Mouse (Mus musculus): ENCODE results near the gene Ada.

Gene Ada

DNA sequence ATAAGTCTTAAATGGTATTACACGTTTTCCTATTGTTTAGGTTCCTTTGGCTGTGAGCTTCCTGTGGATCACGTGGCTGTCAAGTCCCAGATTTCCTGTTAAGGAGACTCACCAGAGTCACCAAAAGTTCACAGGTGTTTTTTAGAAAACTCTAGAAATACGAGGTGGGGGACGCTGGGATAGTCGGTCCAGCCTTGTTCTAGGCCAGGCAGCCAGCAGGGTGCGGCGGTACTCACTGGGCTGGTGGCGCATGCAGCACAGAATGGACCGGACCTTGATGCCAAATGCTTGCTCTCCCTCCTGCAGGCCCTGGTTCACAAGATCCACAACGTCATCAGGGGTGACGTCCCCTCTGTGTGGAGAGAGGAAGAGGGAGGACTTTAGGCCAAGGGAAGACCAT, 18.0 kb downstream of the Ada start:
- no peak for DNase-seq (ENCODE audit: low spot score)

DNA sequence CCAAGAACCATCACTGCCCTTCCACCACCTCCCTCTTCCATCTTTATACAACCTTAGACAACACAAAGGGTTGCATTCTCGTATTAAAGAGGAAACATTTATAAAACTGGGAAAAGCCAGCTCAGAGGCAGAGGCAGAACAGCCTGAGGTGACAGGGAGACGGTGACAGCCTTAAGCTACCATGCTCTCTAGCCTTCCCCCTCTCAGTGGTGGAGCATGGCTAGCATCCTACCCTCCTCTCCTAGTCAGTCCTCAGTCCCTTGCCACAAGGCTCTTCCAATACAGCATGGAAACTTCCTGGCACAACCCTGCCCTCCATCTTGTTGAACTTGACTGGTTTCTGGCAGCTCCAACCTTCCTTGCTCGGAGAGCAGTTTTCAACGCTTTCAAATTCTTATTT, 21.7 kb downstream of the Ada start:
- DNase-seq (ENCODE audit: low spot score) = no peak

DNA sequence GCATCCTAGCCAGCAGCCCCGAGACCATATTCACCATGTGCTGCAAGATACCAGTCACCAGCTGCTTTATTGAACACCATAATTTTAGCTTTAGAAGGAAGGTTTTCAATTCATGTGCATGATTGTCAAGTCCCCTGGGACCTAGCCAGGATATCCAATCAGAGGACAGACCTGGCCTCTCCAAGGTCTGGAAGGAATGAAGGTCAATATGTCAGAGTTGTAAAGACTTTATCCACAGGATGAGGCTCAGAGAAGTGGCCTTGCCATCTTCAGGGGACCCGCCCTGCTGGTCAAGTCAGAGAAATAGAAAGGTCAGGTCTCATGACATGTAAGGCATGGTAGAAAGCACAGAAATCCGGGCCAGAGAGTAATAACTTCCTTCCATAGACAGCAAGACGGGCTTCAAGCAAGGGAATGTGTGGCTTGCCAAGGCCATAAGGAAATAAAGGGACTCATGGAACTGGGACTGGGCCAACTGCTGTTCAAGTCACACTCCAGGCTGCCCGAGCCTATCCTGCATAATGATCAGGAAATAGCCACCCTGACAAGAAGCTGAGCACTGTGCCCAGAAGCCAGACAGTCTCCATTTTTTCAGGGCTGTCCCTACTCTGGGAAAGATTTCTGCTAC, 23.2 kb downstream of the Ada start:
- no peak for DNase-seq (ENCODE audit: low spot score)

DNA sequence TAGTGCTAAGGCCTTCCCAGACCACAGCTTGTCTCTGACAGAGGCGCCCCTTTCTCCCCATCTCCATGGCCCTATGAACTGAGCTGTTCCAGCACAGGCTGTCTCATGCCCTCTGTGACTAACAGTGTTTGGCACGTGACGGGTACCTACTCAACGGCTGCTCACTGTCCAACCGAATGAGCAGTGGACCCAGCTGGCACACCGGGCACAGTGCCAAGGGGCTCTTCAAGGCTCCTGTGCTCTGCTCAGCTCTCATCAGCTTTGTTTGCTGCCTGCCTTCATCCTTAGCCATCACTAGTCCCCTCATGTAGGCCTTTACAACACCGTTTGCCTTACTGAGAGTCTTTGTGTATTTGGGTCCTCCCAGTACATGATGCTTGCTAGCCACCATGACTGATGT, 27.5 kb downstream of the Ada start:
- no peak for DNase-seq (ENCODE audit: low spot score)

DNA sequence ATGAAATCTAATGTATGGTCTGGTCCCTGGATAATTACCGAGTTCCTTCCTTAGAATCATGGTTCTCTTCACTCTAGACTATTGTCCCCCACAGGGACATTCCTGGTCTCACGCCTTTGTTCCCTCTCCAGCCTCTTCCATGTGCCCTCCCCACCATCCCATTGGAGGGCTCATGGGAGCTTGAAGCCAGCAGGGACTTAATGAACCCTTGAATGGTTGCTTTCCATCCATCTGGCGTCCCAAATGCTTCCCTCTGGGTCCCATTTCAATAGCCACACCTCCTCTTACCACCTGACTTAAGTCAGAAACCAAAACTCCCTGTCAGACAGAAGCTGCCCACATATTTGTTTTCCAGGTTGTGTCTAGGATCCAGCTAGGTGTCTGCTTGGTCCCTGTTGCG, 30.4 kb downstream of the Ada start:
- no peak for DNase-seq (ENCODE audit: low spot score)

DNA sequence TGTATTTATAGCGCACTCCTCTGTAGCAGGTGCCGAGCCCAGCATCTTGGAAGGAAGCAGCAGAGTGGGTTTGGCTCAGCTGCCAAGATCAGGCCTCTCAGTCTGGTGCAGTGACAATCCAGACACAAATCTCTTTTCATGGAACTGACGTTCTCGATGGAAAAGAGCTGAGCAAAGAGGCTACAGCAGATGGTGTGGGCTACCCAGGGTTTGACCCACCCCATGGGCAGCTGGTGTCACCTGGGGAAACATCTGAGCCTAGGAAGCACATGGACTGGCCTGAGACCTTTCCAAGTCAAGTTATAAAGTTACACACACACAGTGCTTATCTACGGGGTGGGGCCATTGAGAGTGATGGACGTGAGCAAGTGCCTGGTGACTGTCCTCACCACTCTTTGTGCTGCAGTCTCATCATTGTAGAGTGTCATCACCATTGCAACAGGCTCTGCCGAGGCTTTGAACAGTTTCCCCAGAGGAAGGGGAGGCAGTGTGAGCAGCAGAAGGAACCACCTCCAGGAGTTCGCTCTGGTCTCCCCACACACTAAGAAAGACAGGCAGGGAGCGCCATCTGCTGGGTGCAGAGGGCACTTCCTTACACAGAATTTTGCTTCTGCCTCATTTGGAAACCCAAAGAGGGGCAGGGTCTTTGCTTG, 31.0 kb downstream of the Ada start:
- DNase-seq (ENCODE audit: low spot score) = peak; percentile 93

DNA sequence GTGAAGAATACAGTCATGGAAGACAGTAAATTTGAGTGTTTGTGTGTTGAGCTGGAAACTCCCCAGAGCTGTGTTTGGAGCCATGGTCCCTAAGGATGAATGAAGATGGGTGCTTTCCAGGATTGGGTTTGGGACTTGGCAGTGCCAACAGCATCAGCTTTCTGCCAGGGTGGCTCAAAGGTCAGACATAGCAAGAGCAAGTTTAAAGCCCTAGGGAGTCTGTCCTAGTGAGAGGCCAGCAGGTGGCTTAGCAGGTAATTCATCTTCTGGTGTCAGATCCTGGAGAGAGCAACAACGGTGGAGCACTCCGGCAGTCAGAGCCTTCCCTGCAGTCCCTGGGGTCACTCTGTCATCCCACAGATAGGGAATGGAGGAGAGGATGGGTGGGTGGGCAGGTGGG, 31.5 kb downstream of the Ada start:
- DNase-seq (ENCODE audit: low spot score) = no peak

DNA sequence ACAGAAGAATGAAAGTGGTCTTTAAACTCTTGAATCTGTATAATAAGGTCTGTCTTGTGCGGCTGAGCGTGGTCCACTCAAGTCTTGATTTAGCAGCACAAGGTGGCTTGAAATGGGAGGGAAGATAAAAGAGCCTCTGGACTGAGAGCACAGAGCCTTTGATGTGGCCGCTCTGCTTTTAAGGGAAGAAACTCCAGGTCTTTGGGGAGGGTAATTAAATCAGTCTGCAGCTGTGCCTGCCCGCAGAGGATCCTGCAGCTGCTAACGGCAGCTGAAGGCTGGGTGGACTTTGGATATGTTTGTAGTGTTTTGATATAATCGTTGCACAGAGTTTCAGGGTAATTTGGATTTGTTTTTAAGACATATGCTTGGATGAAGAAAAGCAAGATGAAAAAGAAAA, 33.2 kb downstream of the Ada start:
- peak; percentile 73 for DNase-seq (ENCODE audit: low spot score)

DNA sequence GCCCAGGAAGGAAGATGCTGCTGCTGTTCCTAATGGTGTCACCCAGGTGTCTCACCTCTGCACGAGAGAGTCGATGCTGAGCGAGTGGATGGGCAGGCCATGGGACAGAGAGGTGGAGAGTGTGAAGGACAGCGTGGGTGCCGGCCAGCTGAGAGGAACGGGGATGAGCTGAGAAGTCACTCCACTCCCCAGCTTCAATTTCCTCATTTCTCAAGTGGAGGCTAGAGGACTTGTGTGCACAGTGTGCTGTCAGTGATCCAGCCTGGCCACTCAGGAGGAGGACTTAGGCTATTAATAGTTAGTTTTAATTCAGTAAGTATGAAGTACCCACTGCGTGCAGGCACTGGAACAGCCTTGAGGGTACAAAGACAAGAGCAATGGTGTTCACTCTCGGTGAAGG, 33.6 kb downstream of the Ada start:
- no peak for DNase-seq (ENCODE audit: low spot score)

DNA sequence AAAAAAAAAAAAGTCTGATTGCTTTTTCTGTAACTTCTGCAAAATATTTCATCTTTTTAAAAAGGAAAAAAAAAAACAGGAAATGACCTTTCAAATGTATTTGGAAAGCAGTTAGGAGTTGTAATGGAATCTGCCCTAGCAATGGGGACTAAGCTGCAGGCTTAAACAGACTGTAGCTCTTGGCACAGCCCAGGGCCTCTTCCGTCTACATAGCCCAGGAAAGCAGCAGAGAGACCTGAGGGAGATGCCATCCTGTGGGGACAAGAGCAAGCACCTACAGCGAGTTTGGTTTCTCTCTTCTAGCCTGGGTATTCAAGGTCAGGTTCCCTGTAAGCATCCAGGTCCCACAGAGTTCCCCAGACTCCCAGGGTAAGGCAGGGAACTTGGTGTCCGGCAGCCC, 36.7 kb downstream of the Ada start:
- DNase-seq (ENCODE audit: low spot score) = no peak

DNA sequence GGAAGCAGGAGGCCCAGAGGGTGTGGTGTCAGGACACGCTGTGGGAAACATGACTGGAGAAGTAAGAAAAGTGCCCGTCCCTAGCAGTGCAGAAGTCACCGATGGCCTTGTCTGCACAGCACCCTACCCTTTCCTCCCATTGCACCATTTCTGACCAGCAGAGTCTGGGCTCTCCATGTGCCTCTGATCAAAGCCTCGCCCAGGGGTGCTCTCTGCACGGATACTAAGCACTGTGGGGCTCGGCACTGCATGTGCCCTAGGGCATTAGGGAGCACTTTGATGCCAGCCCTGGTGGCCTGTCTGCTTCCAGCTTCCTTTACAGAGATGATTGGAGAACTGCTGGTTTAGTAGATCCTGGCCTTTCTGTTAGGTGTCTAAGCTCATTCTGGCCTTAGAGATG, 37.2 kb downstream of the Ada start:
- no peak for DNase-seq (ENCODE audit: low spot score)

DNA sequence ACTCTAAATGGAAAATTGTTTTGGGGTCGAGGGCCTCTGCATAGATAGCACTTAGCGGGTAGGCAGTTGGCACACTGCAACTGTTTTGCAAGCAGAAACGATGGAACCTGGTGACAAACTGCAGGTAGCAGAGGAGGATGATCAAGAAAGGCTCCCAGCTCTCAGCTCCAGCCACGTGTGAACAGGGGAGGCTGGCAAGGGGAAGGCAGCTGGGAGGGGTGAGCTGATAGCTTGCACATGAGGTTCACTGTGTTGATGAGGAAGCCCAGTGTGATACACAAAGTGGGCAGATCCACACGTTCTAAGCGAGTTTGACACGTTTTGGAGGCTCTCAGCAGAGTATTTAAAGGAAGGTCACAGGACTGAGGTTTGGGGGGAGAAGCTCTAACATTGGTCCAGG, 37.6 kb downstream of the Ada start:
- DNase-seq (ENCODE audit: low spot score) = no peak

DNA sequence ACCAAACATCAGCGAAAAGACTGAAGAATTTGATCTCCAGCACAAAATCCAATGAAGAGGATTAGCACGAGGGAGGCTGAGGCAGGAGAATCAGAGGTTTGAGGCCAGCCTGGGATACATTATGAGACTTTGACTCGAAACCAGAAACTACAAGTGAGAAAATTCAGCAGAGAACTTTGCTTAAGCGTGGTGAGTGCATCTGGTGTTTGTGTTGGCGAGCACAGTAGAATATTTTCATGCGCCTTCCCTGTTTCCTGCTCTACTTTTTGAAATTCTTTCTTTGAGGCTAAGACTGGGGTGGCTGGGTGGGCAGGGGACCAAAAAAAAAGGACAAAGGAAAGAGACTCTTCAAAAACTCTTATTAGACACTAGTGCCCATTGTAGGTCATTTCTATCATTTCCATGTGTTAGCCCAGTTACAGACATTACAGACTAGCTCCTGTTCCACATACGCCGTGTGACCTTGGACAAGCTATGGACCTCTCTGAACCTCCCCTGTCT, 38.6 kb downstream of the Ada start:
- DNase-seq (ENCODE audit: low spot score) = no peak

DNA sequence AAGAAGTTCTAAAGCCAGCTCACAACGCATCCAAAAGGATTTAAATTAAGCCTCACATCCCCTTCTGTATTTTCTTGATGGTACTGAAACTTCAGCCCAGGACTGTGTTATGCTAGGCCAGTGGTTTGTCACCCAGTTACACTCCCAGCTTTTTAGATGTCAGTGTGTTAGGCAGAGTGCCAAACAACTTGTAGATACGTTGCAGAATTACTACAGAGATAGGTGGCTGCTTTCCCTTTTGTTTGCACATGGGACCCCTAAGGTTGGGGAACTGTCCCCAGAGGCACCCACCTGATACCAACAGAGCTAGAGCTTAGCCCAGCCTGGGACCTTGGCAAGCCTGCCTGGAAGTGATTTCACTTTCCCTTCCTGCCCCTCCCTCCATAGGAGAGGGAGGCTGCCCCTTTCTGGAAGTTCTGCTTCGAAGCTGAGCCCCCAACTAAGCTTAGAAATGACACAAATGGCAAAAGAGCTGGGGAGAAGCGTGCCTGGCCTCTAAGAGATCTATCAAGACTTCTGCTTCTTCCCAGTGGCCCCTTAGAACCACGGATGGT, 39.4 kb downstream of the Ada start:
- DNase-seq (ENCODE audit: low spot score) = no peak

DNA sequence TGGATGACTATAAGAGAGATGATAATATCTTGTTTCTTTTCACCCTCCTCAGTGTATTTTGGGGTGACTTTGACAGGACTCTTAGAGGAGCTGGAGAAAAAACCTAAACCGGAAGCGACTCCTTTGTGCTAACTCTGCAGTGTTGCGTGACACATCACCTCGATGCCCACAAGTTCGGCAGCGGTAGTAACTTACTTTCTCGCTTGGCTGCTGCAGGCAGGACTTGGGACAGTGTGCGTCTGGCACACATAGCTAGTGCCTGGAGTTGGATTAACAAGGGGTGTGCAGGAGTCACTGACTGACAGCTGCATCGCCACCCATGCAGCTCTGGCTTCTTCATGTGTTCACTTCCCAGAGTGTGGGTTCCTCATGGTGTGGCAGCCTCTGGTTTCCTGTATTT, 40.0 kb downstream of the Ada start:
- DNase-seq (ENCODE audit: low spot score) = no peak

DNA sequence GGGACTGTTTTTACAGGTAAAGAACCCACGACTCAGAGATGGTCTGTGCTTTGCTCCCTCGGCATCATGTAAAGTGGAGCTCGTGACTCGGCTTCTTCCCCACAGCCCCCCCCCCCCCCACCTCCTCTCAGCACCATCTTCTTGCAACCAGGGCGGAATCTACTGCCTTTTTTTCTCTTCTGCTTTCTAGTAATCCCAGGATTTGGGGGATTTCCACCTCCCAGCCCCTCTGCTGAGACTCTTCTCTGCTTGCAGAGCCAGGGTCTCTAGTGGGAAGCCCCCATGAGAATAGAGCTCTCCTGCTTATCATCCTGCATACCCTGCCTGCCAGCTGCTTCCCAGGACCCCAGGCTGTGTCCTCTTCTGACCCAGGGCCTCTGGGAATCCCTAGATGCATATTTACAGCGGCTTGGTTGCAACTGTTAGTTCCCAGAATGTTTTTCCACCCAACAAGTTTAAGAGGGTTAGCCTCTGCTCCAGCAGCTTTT, 41.2 kb downstream of the Ada start:
- DNase-seq (ENCODE audit: low spot score) = no peak

DNA sequence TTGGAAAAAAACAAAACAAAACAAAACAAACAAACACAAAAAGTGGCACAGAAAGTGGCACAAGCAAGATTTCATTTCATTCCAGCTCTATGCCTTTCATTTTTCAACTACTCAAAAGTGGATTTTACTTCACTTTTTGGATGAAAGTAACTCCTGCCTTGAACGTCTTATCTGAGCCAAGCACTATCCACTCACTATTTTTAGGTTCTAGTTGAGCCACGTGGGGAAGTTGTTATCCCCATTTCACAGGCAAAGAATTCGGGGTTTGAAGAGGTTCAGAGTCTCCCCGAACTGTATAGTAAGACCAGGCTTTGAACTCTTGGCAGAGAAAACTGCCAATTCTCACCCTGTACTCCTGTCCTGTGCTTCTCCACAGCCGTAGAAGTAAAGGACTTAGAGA, 41.7 kb downstream of the Ada start:
- no peak for DNase-seq (ENCODE audit: low spot score)

DNA sequence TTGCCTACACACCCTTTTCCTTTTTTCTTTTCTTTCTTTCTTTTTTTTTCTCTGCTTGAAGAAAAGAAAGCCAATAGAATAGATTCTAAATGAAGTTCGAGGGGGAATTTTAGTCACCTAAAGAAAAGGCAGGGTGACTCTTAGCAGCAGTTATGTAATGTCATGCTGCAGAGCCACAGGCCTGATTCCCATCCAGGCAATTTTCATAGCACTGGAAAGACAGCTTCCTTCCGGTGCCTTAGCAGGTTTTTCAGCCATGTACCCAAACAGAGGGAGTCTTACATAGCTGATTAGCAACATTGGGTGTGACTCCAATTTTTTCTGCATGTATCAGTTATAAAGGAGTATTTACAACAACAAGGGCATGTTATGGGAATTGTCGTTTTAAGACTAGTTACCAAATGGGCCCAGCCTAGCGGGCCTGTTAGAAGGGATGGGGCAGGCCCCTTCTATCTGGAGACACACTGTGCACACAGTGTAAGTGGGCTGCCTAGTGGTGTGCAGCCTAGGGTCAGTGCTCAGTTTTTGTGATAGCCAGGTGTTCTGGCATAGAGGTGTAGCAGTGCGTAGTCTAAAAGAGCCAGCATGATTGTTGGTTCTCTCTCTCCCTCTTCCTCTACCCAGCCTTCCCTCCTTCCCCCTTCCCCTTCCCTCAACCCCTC, 46.3 kb downstream of the Ada start:
- no peak for DNase-seq (ENCODE audit: low spot score)

DNA sequence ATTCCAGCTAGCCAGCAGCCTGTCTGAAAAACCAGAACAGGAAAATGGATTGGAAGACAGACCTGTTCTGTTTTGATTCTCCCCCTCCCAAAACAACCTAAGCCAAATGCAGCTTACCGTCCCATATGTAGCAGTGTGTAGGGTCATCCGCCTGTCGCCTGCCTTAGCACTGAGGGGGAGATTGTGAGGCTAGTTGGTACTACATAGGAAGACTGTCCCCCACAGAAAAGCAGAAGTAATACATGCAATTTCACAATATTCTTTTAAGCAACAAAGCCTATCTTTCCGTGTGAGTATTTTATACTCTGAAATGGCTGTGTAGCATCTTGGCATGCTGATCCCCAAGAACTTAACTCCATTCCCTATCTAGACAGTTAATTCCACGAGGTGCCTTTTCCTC, 47.1 kb downstream of the Ada start:
- DNase-seq (ENCODE audit: low spot score) = no peak

DNA sequence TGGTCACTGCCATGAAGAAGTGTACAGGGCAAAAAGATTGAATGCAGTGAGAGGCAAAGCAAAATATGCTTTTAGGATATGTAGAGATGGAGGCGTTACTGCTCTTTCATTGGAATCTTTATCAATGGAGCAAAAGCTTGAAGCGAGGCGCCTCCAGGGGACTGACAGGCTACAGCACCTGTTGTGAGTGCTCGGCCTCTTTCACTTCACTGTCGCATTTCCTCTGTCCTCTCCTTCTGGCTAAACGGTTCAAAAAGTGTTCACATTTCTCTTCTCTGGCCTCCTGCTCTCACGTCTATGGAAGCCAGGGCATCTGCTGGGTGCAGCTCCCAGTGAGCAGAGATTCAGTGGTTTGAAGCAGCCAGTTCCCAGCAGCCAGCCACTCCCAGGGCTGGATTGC, 47.6 kb downstream of the Ada start:
- no peak for DNase-seq (ENCODE audit: low spot score)

DNA sequence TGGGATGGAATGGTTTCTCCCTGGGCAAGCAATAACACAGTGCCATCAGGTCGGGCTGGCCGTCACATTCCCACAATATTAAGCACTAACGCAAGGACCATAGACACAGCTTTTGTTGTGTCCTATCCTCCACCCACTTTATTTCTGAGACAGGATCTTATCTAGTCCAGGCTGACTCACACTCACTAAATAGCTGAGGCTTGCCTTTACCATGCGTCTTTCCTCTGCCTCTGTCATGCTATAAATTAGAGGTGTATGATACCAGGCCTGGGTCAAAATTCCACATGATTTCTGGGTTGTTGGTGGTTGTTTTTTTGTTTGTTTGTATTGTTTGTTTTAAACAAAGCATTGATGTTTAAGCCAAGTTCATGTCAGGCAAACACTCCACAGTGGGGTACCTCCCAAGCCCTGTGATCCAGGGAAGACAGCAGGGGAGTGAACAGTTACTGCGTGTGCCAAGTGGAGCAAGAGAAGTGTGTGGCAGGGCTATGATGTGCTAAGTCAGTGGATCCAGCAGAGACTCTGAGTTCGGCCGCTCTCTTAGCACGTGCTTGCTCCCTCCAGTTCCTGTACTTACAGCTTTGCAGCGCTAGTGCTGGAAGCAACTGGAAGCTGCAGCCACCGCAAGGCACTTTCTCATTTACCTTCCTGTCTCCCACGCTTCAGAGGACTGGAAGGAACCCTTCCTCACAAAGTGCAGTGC, 50.8 kb downstream of the Ada start:
- no peak for DNase-seq (ENCODE audit: low spot score)

DNA sequence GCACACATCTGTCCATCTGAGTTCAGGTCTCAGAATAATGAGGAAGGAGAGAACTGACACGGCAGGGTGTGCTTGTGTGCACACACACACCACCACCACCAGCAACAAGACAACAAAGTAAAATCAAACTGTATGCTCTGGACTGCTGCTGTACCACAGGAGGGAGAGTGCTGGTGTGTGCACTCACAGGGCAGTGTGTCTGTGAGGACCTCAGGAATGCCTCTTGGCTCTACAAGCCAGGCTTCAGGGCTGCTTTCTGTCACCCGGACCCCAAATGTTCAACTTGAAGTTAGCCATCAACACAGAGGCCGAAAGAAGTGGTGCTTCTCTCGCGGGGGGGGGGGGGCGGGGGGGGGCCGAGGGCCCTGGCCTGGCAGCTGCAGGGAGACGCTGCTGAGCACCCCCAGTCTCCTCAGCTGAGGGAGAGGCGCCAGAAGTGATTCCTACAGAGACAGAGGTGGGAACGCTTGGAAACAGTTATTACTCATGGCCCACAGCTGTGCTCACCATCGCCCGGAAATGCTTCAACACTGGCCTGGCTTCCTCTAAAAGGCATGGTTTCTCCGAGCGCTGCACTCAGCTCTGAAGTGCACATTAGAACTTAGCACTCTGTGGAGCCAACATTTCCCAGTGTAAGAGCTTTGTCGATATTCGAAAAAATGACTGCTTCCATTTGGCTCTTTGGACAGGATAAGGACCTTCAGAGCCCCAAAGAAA, 52.1 kb downstream of the Ada start:
- DNase-seq (ENCODE audit: low spot score) = no peak

Data from embryo, embryonic 10.5 days (tissue).